Mouse (Mus musculus) MEL (cell line): ENCODE data around the gene Top1.

Experiments
- CHD2 ChIP-seq: IDR thresholded peaks from 2 replicates; pipeline ENCODE4 v1.6.1; 2011; ENCODE audit warnings: low read length, improper control_type of control experiment
- CTCF ChIP-seq, 3 experiments: IDR thresholded peaks in 2 of 3; conservative IDR thresholded peaks in 1 of 3; 2 replicates each; pipeline ENCODE4 v1.5.1; 2011 to 2012; ENCODE audit warnings: low read length in 3 of 3, low read depth in 2 of 3, mild to moderate bottlenecking in 2 of 3, improper control_type of control experiment in 1 of 3, inconsistent platforms in 1 of 3, mixed read lengths in 1 of 3, moderate library complexity in 1 of 3; ENCODE audit not compliant: control insufficient read depth in 1 of 3, insufficient read depth in 1 of 3, poor library complexity in 1 of 3, severe bottlenecking in 1 of 3
- EP300 ChIP-seq, 2 experiments: IDR thresholded peaks; 2 replicates each; pipeline ENCODE4 v1.6.1; 2011; ENCODE audit warnings: improper control_type of control experiment in 2 of 2, low read length in 2 of 2, low read depth in 1 of 2, mild to moderate bottlenecking in 1 of 2
- MAX ChIP-seq: IDR thresholded peaks from 2 replicates; pipeline ENCODE4 v1.6.1; 2011; ENCODE audit warnings: low read length, improper control_type of control experiment
- POLR2AphosphoS2 ChIP-seq: IDR thresholded peaks from 2 replicates; pipeline ENCODE4 v1.6.1; 2011; ENCODE audit warnings: low read length, improper control_type of control experiment
- SMC3 ChIP-seq: IDR thresholded peaks from 2 replicates; pipeline ENCODE4 v1.6.1; 2011; ENCODE audit warnings: low read depth, low read length, improper control_type of control experiment
- USF1 ChIP-seq: IDR thresholded peaks from 2 replicates; pipeline ENCODE4 v1.6.1; 2014; ENCODE audit warnings: low read depth, mild to moderate bottlenecking, inconsistent platforms, low read length, improper control_type of control experiment, moderate library complexity
- ZC3H11A ChIP-seq: IDR thresholded peaks from 2 replicates; pipeline ENCODE4 v1.6.1; 2012; ENCODE audit warnings: low read depth, mild to moderate bottlenecking, inconsistent platforms, low read length, improper control_type of control experiment

- TF ChIP-seq ZC3H11A: no peak
- TF ChIP-seq EP300 (IDR thresholded peaks at IDR 0.05; ENCODE audit: low read depth in 1 of 2, low read length in 2 of 2): no peak
- no peak for TF ChIP-seq CHD2
- no peak for TF ChIP-seq CTCF (IDR thresholded peaks at IDR 0.05 in 2 of 3, conservative IDR thresholded peaks at IDR 0.05 in 1 of 3; ENCODE audit: control insufficient read depth in 1 of 3, insufficient read depth in 1 of 3, low read depth in 2 of 3, low read length in 3 of 3, poor library complexity in 1 of 3, severe bottlenecking in 1 of 3)
- no peak for TF ChIP-seq USF1
- TF ChIP-seq POLR2AphosphoS2: no peak
- TF ChIP-seq MAX: no peak
- no peak for TF ChIP-seq SMC3
These were observed 3.4 kb downstream of the Top1 start for GRCm38 (mm10) chr2:160649072-160649471.
